In the genomic region with DNA sequence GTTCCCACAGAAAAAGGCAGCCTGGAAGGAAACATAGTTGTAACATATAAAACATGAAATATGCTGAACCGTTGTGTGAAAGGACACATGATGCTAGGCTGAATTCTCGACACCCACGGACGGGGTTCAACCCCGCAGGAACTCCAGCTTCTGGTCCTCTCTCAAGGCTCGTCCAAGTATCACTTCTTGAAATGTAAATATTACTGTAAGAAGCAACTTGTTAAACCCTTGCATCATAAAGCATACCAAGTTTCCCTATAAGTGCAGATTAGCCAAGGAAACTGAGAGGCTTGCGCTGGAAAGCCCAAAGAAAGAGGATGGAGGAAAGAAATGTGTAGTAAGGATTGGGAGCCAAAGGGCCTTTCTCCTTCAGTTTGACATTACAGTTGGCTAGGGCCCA, we compare ENCODE assay signal across 29 mouse cellular contexts.
DNase-seq lines count a peak whose midpoint lies in the region; ATAC-seq and TF ChIP-seq lines count a peak whose summit lies in the region.
"Had no signal": no experiment of that assay in that cellular context is flagged by ENCODE, and none has a peak within 500 bp of the region (broad histone marks: within the 10 kb centered on the region; RNA-seq: fewer than 3 reads in every experiment).

No protein-coding gene starts in this region.

- H3K4me1 ChIP-seq in lung, embryonic 16.5 days (replicated peaks; ENCODE audit: control insufficient read depth, insufficient read depth, low read length), result peaks cover 14% of the 10 kb centered on the region
- peaks cover 18% of the 10 kb centered on the region for H3K4me1 ChIP-seq in bone marrow macrophage, adult 2 months (ENCODE audit: control insufficient read depth, insufficient read depth, low read length)
- no peaks in the 10 kb centered on the region; the same call in 1 of the 2 replicates for H3K4me1 ChIP-seq in kidney, adult 2 months (ENCODE audit: control insufficient read depth, insufficient read depth, low read length)
- H3K4me1 ChIP-seq: heart, embryonic 12.5 days had no signal

- H3K4me2 ChIP-seq in lung, embryonic 16.5 days (ENCODE audit: low read depth, low read length), result no peak overlapping the region
- H3K4me2 ChIP-seq: embryonic facial prominence, embryonic 12.5 days; embryonic facial prominence, embryonic 15.5 days; heart, embryonic 12.5 days; heart, embryonic 15.5 days; hindbrain, embryonic 13.5 days had no signal

- WGBS in lung, embryonic 16.5 days, result 41% methylated on average over 7 of the region's 7 CpGs
- 57% methylated on average over 7 of the region's 7 CpGs for WGBS in macrophage (ENCODE audit: missing documents)
- WGBS in kidney, adult 2 months, result 90% methylated on average over 7 of the region's 7 CpGs

- DNase-seq in lung, postnatal 4 days, result no peak
- DNase-seq in kidney, adult 2 months, result no peak
- DNase-seq in spleen, postnatal 10 days (ENCODE audit: low spot score in 2 of 2), result no peak
- DNase-seq: adrenal gland, postnatal 10 days; adrenal gland, postnatal 36 days; B cell, adult 2 months; cerebellum, adult 11 months; cerebellum, adult 2 months; cerebellum, adult 9-11 months; cerebellum, postnatal 25 days; forebrain, postnatal 0 days; gastrocnemius, postnatal 25 days; heart, adult 2 months; heart, postnatal 10 days; heart, postnatal 36 days had no signal

- no peak overlapping the region for H3K4me3 ChIP-seq in lung, embryonic 16.5 days (ENCODE audit: low read length)
- H3K4me3 ChIP-seq in bone marrow macrophage, adult 2 months (ENCODE audit: insufficient read depth, low read length), result no peak overlapping the region
- H3K4me3 ChIP-seq in macrophage (ENCODE audit: inconsistent target), result no peak overlapping the region
- no peak overlapping the region for H3K4me3 ChIP-seq in kidney, adult 2 months (ENCODE audit: insufficient read depth, low read depth, low read length)
- H3K4me3 ChIP-seq: embryonic facial prominence, embryonic 12.5 days; embryonic facial prominence, embryonic 15.5 days; heart, adult 2 months; heart, embryonic 12.5 days; heart, embryonic 15.5 days; hindbrain, embryonic 10.5 days; hindbrain, embryonic 13.5 days had no signal

- no peak for TF ChIP-seq CTCF in bone marrow macrophage, adult 2 months (IDR thresholded peaks at IDR 0.05; ENCODE audit: low read depth, low read length)
- no peak for TF ChIP-seq CTCF in kidney, adult 2 months (conservative IDR thresholded peaks at IDR 0.05; ENCODE audit: insufficient read depth, insufficient read length, low read depth, low read length)

- no peak overlapping the region for H3K27ac ChIP-seq in lung, embryonic 16.5 days (ENCODE audit: low read length)
- 0 out of 2 replicates have a peak overlapping the region, but pooled peaks have one; percentile 8 for H3K27ac ChIP-seq in bone marrow macrophage, adult 2 months (ENCODE audit: insufficient read depth, low read depth, low read length)
- peak overlapping the region; percentile 49; the same call in 1 of the 2 replicates for H3K27ac ChIP-seq in macrophage
- no peak overlapping the region for H3K27ac ChIP-seq in kidney, adult 2 months (ENCODE audit: insufficient read depth, low read depth, low read length)
- H3K27ac ChIP-seq: embryonic facial prominence, embryonic 12.5 days; embryonic facial prominence, embryonic 15.5 days; heart, adult 2 months; heart, embryonic 15.5 days; hindbrain, embryonic 10.5 days; hindbrain, embryonic 13.5 days had no signal

- no peaks in the 10 kb centered on the region for H3K79me2 ChIP-seq in macrophage (ENCODE audit: inconsistent target)

- H3K9ac ChIP-seq in lung, embryonic 16.5 days (ENCODE audit: low read length), result no peak overlapping the region
- H3K9ac ChIP-seq: embryonic facial prominence, embryonic 12.5 days; embryonic facial prominence, embryonic 15.5 days; forebrain, postnatal 0 days; heart, embryonic 12.5 days; heart, embryonic 15.5 days; hindbrain, embryonic 13.5 days had no signal

- no peak for TF ChIP-seq POLR2A in bone marrow macrophage, adult 2 months (IDR thresholded peaks at IDR 0.05; ENCODE audit: borderline replicate concordance, low read depth, low read length)
- no peak for TF ChIP-seq POLR2A in kidney, adult 2 months (IDR thresholded peaks at IDR 0.05; ENCODE audit: low read depth, low read length)

- no peaks in the 10 kb centered on the region for H3K27me3 ChIP-seq in lung, embryonic 16.5 days (ENCODE audit: control insufficient read depth, insufficient read depth, low read depth, low read length)
- H3K27me3 ChIP-seq in kidney, adult 2 months (replicated peaks; ENCODE audit: control insufficient read depth, insufficient read depth, low read length), result no peaks in the 10 kb centered on the region
- H3K27me3 ChIP-seq: CH12.LX; embryonic facial prominence, embryonic 12.5 days; heart, embryonic 12.5 days; heart, embryonic 15.5 days; hindbrain, embryonic 13.5 days; Patski had no signal

- peak; percentile 26; the same call in 1 of the 2 replicates for ATAC-seq in lung, embryonic 16.5 days (ENCODE audit: low read depth)
- ATAC-seq: forebrain, embryonic 14.5 days; forebrain, postnatal 0 days; hindbrain, embryonic 16.5 days; Patski had no signal

- no peaks in the 10 kb centered on the region for H3K9me3 ChIP-seq in lung, embryonic 16.5 days (ENCODE audit: control insufficient read depth, low read length)
- H3K9me3 ChIP-seq: embryonic facial prominence, embryonic 12.5 days; embryonic facial prominence, embryonic 15.5 days; G1E; heart, embryonic 12.5 days; heart, embryonic 15.5 days; hindbrain, embryonic 10.5 days; hindbrain, embryonic 13.5 days had no signal

- H3K36me3 ChIP-seq in lung, embryonic 16.5 days (ENCODE audit: control insufficient read depth, insufficient read depth, low read length), result no peaks in the 10 kb centered on the region
- H3K36me3 ChIP-seq in macrophage (ENCODE audit: inconsistent target), result no peaks in the 10 kb centered on the region
- no peaks in the 10 kb centered on the region for H3K36me3 ChIP-seq in kidney, adult 2 months (ENCODE audit: control insufficient read depth, insufficient read depth, low read length)
- H3K36me3 ChIP-seq: embryonic facial prominence, embryonic 12.5 days; embryonic facial prominence, embryonic 15.5 days; G1E; heart, embryonic 12.5 days; heart, embryonic 15.5 days; hindbrain, embryonic 10.5 days; hindbrain, embryonic 13.5 days had no signal

Comparison
In these comparisons a context has a peak if more than half of its experiments do, and no peak if none do; other contexts are left out.
1. H3K27ac ChIP-seq: peak in bone marrow macrophage, adult 2 months (single experiment) and macrophage (single experiment); none in lung, embryonic 16.5 days (single experiment) and kidney, adult 2 months (single experiment).